Mouse (Mus musculus): Measurements from ENCODE around the gene Prkacb.

- no peak for TF ChIP-seq CTCF (IDR thresholded peaks at IDR 0.05)
- no peak for TF ChIP-seq EP300 (IDR thresholded peaks at IDR 0.05)
Observed at GRCm38 (mm10) chr3:146712305-146712704, 100.5 kb downstream of the Prkacb start.

All from lung, postnatal 0 days (tissue).